ENCODE assay signal across 10 mouse cellular contexts in the genomic region with DNA sequence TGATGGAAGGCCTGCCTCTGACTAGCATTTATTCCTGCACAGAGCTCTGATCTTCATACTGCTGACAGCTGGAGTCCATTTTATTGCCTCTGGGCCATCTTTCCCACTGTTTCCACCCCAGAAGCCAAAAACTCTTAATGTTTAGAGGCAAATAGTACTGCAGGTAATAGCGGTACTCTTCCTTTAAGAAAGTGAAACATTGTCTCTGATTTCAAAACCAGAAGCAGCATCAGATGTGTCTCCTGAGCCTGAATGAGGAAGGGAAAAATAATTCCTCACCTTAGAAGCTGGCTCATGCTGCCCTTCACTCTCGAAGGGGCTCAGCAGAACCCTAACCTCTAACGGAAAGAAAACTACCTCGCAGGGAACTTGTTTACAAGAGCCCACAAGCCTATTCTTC. TPM values are rescaled to one million over a fixed set of nuclear protein-coding genes. Genes with fewer than 3 reads are reported as not detected.
DNase-seq lines count a peak whose midpoint lies in the region; ATAC-seq and TF ChIP-seq lines count a peak whose summit lies in the region.
"Had no signal": no experiment of that assay in that cellular context is flagged by ENCODE, and none has a peak within 500 bp of the region (broad histone marks: within the 10 kb centered on the region; RNA-seq: fewer than 3 reads in every experiment).

No protein-coding gene starts in this region.

- TF ChIP-seq RAD21 in CH12.LX (IDR thresholded peaks at IDR 0.05; ENCODE audit: low read depth, low read length), result no peak

- WGBS in intestine, embryonic 14.5 days, result 98% methylated on average over 4 of the region's 4 CpGs
- WGBS in intestine, embryonic 16.5 days, result 94% methylated on average over 4 of the region's 4 CpGs

- peaks cover 16% of the 10 kb centered on the region for H3K79me2 ChIP-seq in CH12.LX (replicated peaks; ENCODE audit: control insufficient read depth, extremely low read depth, insufficient read depth, poor library complexity, severe bottlenecking)

- TF ChIP-seq POLR2A in CH12.LX (IDR thresholded peaks at IDR 0.05; ENCODE audit: low read depth, low read length), result no peak

- H3K9me3 ChIP-seq in erythroblast, embryonic 14.5 days (ENCODE audit: control insufficient read depth, low read length), result peaks cover 16% of the 10 kb centered on the region
- peaks cover 32% of the 10 kb centered on the region for H3K9me3 ChIP-seq in intestine, embryonic 14.5 days (ENCODE audit: control insufficient read depth, low read length)
- H3K9me3 ChIP-seq in intestine, embryonic 16.5 days (ENCODE audit: control insufficient read depth, low read length), result peaks cover 14% of the 10 kb centered on the region
- peaks cover 20% of the 10 kb centered on the region for H3K9me3 ChIP-seq in CH12.LX (replicated peaks; ENCODE audit: low read length)

- H3K36me3 ChIP-seq in erythroblast, embryonic 14.5 days (ENCODE audit: control insufficient read depth), result peaks cover 18% of the 10 kb centered on the region
- H3K36me3 ChIP-seq in intestine, embryonic 14.5 days (ENCODE audit: control insufficient read depth, insufficient read depth, low read length), result peaks cover 33% of the 10 kb centered on the region
- peaks cover 28% of the 10 kb centered on the region for H3K36me3 ChIP-seq in intestine, embryonic 16.5 days (ENCODE audit: control insufficient read depth, insufficient read depth, low read length)
- H3K36me3 ChIP-seq in CH12.LX (replicated peaks in 1 of 2; ENCODE audit: control insufficient read depth in 1 of 2, insufficient read depth in 1 of 2, low read length in 1 of 2), result peaks cover 28 to 37% of the 10 kb centered on the region in 2 experiments

- no peak for ATAC-seq in erythroblast, adult 5-6 weeks (replicated peaks; ENCODE audit: low FRiP score, poor library complexity, severe bottlenecking)
- ATAC-seq in intestine, embryonic 14.5 days (replicated peaks; ENCODE audit: low FRiP score, low TSS enrichment, low read depth), result no peak
- ATAC-seq in intestine, embryonic 16.5 days, result no peak
- ATAC-seq in cerebellum, adult (ENCODE audit: insufficient number of reproducible peaks, low FRiP score, low TSS enrichment), result no peak

- H3K27ac ChIP-seq in intestine, embryonic 14.5 days (ENCODE audit: low read depth), result no peak overlapping the region
- H3K27ac ChIP-seq in intestine, embryonic 16.5 days (ENCODE audit: low read length), result no peak overlapping the region
- H3K27ac ChIP-seq in CH12.LX (ENCODE audit: insufficient read depth, low read depth), result no peak overlapping the region

- no peak for DNase-seq in intestine, embryonic 14.5 days (ENCODE audit: low spot score)
- DNase-seq in CH12.LX (ENCODE audit: extremely low read depth), result no peak
- DNase-seq in induced T-regulatory cell, adult 2 months (ENCODE audit: low read depth), result peak; percentile 36
- DNase-seq in frontal cortex, postnatal 25 days (ENCODE audit: low spot score in 2 of 2), result no peak
- DNase-seq: left cerebral cortex, postnatal 4 days had no signal

- dilution Hi-C loops in CH12.LX (cut with MboI; ENCODE audit: extremely low pct_ligation_motif_present, extremely low pct_unique_long_range_greater_than_20kb, low sequenced_read_pairs), result no loop called here

- H3K27me3 ChIP-seq in erythroblast, embryonic 14.5 days (ENCODE audit: control insufficient read depth), result no peaks in the 10 kb centered on the region
- H3K27me3 ChIP-seq in intestine, embryonic 14.5 days (replicated peaks; ENCODE audit: control insufficient read depth, insufficient read depth, low read length), result no peaks in the 10 kb centered on the region
- no peaks in the 10 kb centered on the region for H3K27me3 ChIP-seq in intestine, embryonic 16.5 days (replicated peaks; ENCODE audit: control insufficient read depth, insufficient read depth, low read length)
- H3K27me3 ChIP-seq in CH12.LX (replicated peaks), result no peaks in the 10 kb centered on the region
- H3K27me3 ChIP-seq: Patski had no signal

- H3K9ac ChIP-seq in intestine, embryonic 14.5 days (ENCODE audit: low read length), result no peak overlapping the region
- H3K9ac ChIP-seq in intestine, embryonic 16.5 days (ENCODE audit: low read depth, low read length), result no peak overlapping the region
- H3K9ac ChIP-seq in CH12.LX (ENCODE audit: insufficient read depth, low read depth), result peak overlapping the region; percentile 8; the same call in 1 of the 2 replicates

- no peak for TF ChIP-seq CTCF in CH12.LX (conservative IDR thresholded peaks at IDR 0.05 in 1 of 2, IDR thresholded peaks at IDR 0.05 in 1 of 2; ENCODE audit: low read depth in 2 of 2, low read length in 2 of 2)

- H3K4me2 ChIP-seq in intestine, embryonic 14.5 days (ENCODE audit: low read length), result no peak overlapping the region
- H3K4me2 ChIP-seq in intestine, embryonic 16.5 days (ENCODE audit: low read depth, low read length), result no peak overlapping the region
- H3K4me2 ChIP-seq in CH12.LX (ENCODE audit: insufficient read depth, low read depth, poor library complexity, severe bottlenecking), result 0 out of 2 replicates have a peak overlapping the region, but pooled peaks have one; percentile 47

- in situ Hi-C loops in CH12.LX (cut with MboI; ENCODE audit: low pct_ligation_motif_present, low pct_unique_long_range_greater_than_20kb, low sequenced_read_pairs), result loop anchor here (5.0 to 10.0 kb wide), 2 partner anchors 36 to 196 kb away; no protein-coding TSS in a partner anchor

- H3K4me3 ChIP-seq in erythroblast, embryonic 14.5 days (replicated peaks), result peak overlapping the region; percentile 26
- 0 out of 2 replicates have a peak overlapping the region, but pooled peaks have one; percentile 61 for H3K4me3 ChIP-seq in intestine, embryonic 14.5 days (ENCODE audit: low read depth, low read length)
- H3K4me3 ChIP-seq in intestine, embryonic 16.5 days (ENCODE audit: low read length), result no peak overlapping the region
- peak overlapping the region in 2 of 3 experiments; percentile 6 to 35 for H3K4me3 ChIP-seq in CH12.LX (replicated peaks in 1 of 3; ENCODE audit: low read depth in 2 of 3, low read length in 2 of 3, poor library complexity in 1 of 3)

- peaks cover 17% of the 10 kb centered on the region for H3K4me1 ChIP-seq in erythroblast, embryonic 14.5 days (ENCODE audit: control insufficient read depth)
- H3K4me1 ChIP-seq in intestine, embryonic 14.5 days (replicated peaks; ENCODE audit: control insufficient read depth, insufficient read depth, low read length), result no peaks in the 10 kb centered on the region; the same call in 1 of the 2 replicates
- H3K4me1 ChIP-seq in intestine, embryonic 16.5 days (ENCODE audit: control insufficient read depth, insufficient read depth, low read length), result no peaks in the 10 kb centered on the region
- H3K4me1 ChIP-seq in CH12.LX (ENCODE audit: control insufficient read depth in 1 of 2, insufficient read depth in 2 of 2), result peaks cover 5 to 11% of the 10 kb centered on the region in 2 experiments

- TF ChIP-seq EP300 in CH12.LX (IDR thresholded peaks at IDR 0.05; ENCODE audit: low read length), result no peak

TF ChIP-seq in CH12.LX, 34 proteins besides CTCF, POLR2A, EP300 and RAD21:
- TF ChIP-seq MAX (IDR thresholded peaks at IDR 0.05; ENCODE audit: low read length) (no peak), IRF4 (IDR thresholded peaks at IDR 0.05; ENCODE audit: low read depth, low read length) (no peak), E2F4 (IDR thresholded peaks at IDR 0.05; ENCODE audit: insufficient replicate concordance, low read depth, low read length) (no peak), ZNF384 (IDR thresholded peaks at IDR 0.05; ENCODE audit: low read depth, low read length) (no peak), NRF1 (IDR thresholded peaks at IDR 0.05; ENCODE audit: low read depth, low read length) (no peak), TBP (conservative IDR thresholded peaks at IDR 0.05; ENCODE audit: low read depth, low read length) (no peak), MYC (IDR thresholded peaks at IDR 0.05; ENCODE audit: low read depth, low read length) (no peak), JUND (conservative IDR thresholded peaks at IDR 0.05; ENCODE audit: low read depth, low read length) (no peak), BHLHE40 (IDR thresholded peaks at IDR 0.05; ENCODE audit: low read depth, low read length) (no peak), ELF1 (IDR thresholded peaks at IDR 0.05; ENCODE audit: low read depth, low read length) (no peak), SMC3 (IDR thresholded peaks at IDR 0.05; ENCODE audit: low read depth, low read length) (no peak), ZKSCAN1 (IDR thresholded peaks at IDR 0.05; ENCODE audit: borderline replicate concordance, low read depth, low read length) (no peak), CHD2 (IDR thresholded peaks at IDR 0.05; ENCODE audit: low read length) (no peak), ZC3H11A (IDR thresholded peaks at IDR 0.05; ENCODE audit: low read depth, low read length) (no peak), MEF2A (IDR thresholded peaks at IDR 0.05; ENCODE audit: borderline replicate concordance, low read depth, low read length) (no peak), JUN (IDR thresholded peaks at IDR 0.05; ENCODE audit: insufficient read depth, low read depth, low read length) (no peak), KAT2A (IDR thresholded peaks at IDR 0.05; ENCODE audit: insufficient replicate concordance, low read length) (no peak), ETS1 (conservative IDR thresholded peaks at IDR 0.05; ENCODE audit: low read depth, low read length) (no peak)

RNA-seq across cellular contexts. Expression of gene Srpk2, which starts 26.8 kb away (rescaled TPM):
- 0.02 and 0.06 TPM in 2 replicates for polyA plus RNA-seq in erythroblast, embryonic 14.5 days (2012)
- 15.2 and 18.2 TPM in 2 replicates for total RNA-seq in erythroblast, adult 5-6 weeks (2015; ENCODE audit: low replicate concordance)
- total RNA-seq in erythroblast, adult 5-6 weeks (2017; ENCODE audit: low replicate concordance), result 18.7 and 20.8 TPM in 2 replicates
- 47.1 and 54.5 TPM in 2 replicates for polyA plus RNA-seq in intestine, embryonic 14.5 days (2014; fragmentation: Nextera tagmentation; extraction: Ambion mirVana)
- 30.5 and 32.1 TPM in 2 replicates for polyA plus RNA-seq in intestine, embryonic 16.5 days (2015; fragmentation: Nextera tagmentation; extraction: Ambion mirVana)
- 17.4 and 20.6 TPM in 2 replicates for total RNA-seq in CH12.LX (2012; rRNA removed)
- 23.3 and 25.4 TPM in 2 replicates for total RNA-seq in CH12.LX (2014; rRNA removed)
- polyA plus RNA-seq in CH12.LX (2012; ENCODE audit: insufficient read length, low read depth), result 31.1 and 31.2 TPM in 2 replicates

Comparison
In these comparisons a context has a peak if more than half of its experiments do, and no peak if none do; other contexts are left out.
1. RNA of gene Srpk2, which starts 26.8 kb away (polyA plus RNA-seq): 47.1 to 54.5 TPM in intestine, embryonic 14.5 days, 31.1 to 31.2 TPM in CH12.LX and 30.5 to 32.1 TPM in intestine, embryonic 16.5 days; 0.02 to 0.06 TPM in erythroblast, embryonic 14.5 days; every median in the first group is over 10 times any median in the second.